Mouse (Mus musculus) right cerebral cortex, postnatal 36 days (tissue): ENCODE measurements around the gene Hsd17b1.
"Not testable (repeated sequence)": the region's sequence is repeated elsewhere in the genome, so short reads cannot be mapped to it uniquely, and the experiment has no call there.

ENCODE experiments used
- DNase-seq, 2 experiments: peaks; one replicate each; pipeline ENCODE4 v3.0.0; 2022; ENCODE audit warnings: low spot score in 2 of 2, mixed read lengths in 1 of 2

The Hsd17b1 gene

GRCm38 (mm10) chr11:101085617-101086322, 7.6 kb downstream of the Hsd17b1 start:
- DNase-seq, result no peak

- no peak for DNase-seq
Observed at GRCm38 (mm10) chr11:101086323-101086674, 8.1 kb downstream of the Hsd17b1 start.

GRCm38 (mm10) chr11:101086756-101087681, 8.8 kb downstream of the Hsd17b1 start, which contains the start of gene Mlx:
Gene Mlx (plus strand): TSS chr11:101087277.
- DNase-seq, result peak; percentile 89 to 92

GRCm38 (mm10) chr11:101087682-101088055, 9.5 kb downstream of the Hsd17b1 start:
- DNase-seq, result no peak

- no peak for DNase-seq
Observed at GRCm38 (mm10) chr11:101089931-101090330, 11.7 kb downstream of the Hsd17b1 start.

GRCm38 (mm10) chr11:101094930-101095313, 16.7 kb downstream of the Hsd17b1 start:
- no peak for DNase-seq

- DNase-seq, result peak; percentile 90 to 92
Observed at GRCm38 (mm10) chr11:101095314-101096024, 17.3 kb downstream of the Hsd17b1 start, which contains the start of gene Psmc3ip. Gene Psmc3ip (minus strand): TSS chr11:101095436.

- no peak for DNase-seq
Observed at GRCm38 (mm10) chr11:101098231-101098630, 20.0 kb downstream of the Hsd17b1 start.

GRCm38 (mm10) chr11:101103011-101103410, 24.8 kb downstream of the Hsd17b1 start:
- no peak for DNase-seq

GRCm38 (mm10) chr11:101109351-101109750, 31.1 kb downstream of the Hsd17b1 start:
- DNase-seq, result no peak

GRCm38 (mm10) chr11:101110708-101111107, 32.5 kb downstream of the Hsd17b1 start:
- no peak for DNase-seq

GRCm38 (mm10) chr11:101111178-101111577, 33.0 kb downstream of the Hsd17b1 start:
- no peak for DNase-seq

- DNase-seq, result no peak
Observed at GRCm38 (mm10) chr11:101112186-101112585, 34.0 kb downstream of the Hsd17b1 start.

- no peak for DNase-seq
Observed at GRCm38 (mm10) chr11:101115564-101115963, 37.4 kb downstream of the Hsd17b1 start.

- DNase-seq, result no peak
Observed at GRCm38 (mm10) chr11:101118105-101118504, 39.9 kb downstream of the Hsd17b1 start.

- no peak for DNase-seq
Observed at GRCm38 (mm10) chr11:101119131-101119760, 41.0 kb downstream of the Hsd17b1 start.

GRCm38 (mm10) chr11:101119761-101120544, 41.7 kb downstream of the Hsd17b1 start, which contains the start of the genes Retreg3 and Tubg1:
Gene Retreg3 (minus strand): TSS chr11:101119893.
Gene Tubg1 (plus strand): TSS chr11:101119938.
- DNase-seq, result peak; percentile 98

GRCm38 (mm10) chr11:101120545-101121188, 42.5 kb downstream of the Hsd17b1 start:
- no peak for DNase-seq

GRCm38 (mm10) chr11:101124494-101124893, 46.3 kb downstream of the Hsd17b1 start:
- not testable (repeated sequence) for DNase-seq

GRCm38 (mm10) chr11:101125008-101125407, 46.8 kb downstream of the Hsd17b1 start:
- not testable (repeated sequence) for DNase-seq
